ENCODE assay signal across 20 mouse cellular contexts in the genomic region with DNA sequence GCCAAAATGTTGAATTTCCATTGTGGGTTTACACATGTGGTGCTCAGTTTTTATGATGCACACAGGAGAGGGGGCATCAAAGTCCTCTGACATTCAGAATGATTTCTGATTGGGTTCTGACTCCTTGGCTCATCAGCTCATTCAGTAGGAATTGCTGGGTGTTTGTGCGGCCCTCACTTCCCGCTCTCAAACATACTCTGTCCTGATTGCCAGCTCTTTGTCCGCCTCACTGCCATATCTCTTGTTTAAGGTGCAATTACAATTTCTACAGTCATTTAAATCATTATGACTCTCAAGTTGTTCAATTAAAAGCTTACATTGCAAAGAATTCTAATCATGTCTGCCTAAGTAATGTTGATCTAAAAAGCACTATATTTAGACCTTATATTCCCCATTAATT.
"Had no signal": no experiment of that assay in that cellular context is flagged by ENCODE, and none has a peak within 500 bp of the region (broad histone marks: within the 10 kb centered on the region; RNA-seq: fewer than 3 reads in every experiment).

No protein-coding gene starts in this region.

- H3K36me3 ChIP-seq: lung, embryonic 15.5 days; midbrain, embryonic 15.5 days; neural tube, embryonic 12.5 days; stomach, embryonic 15.5 days had no signal

- H3K9me3 ChIP-seq: lung, embryonic 15.5 days; megakaryocyte, embryonic 14.5 days; midbrain, embryonic 13.5 days; midbrain, embryonic 15.5 days; neural tube, embryonic 12.5 days; stomach, embryonic 15.5 days had no signal

- DNase-seq: liver, postnatal 0 days; lung, adult 2 months; lung, postnatal 14 days; lung, postnatal 36 days; retina, postnatal 1 day; right cerebral cortex, adult 18-20 months; right cerebral cortex, postnatal 14 days; thymus, adult 18-20 months; thymus, postnatal 14 days; thymus, postnatal 36 days had no signal

- H3K27ac ChIP-seq: lung, embryonic 15.5 days; macrophage; midbrain, embryonic 13.5 days; midbrain, embryonic 15.5 days; neural tube, embryonic 12.5 days; stomach, embryonic 15.5 days; stomach, postnatal 0 days had no signal

- H3K4me3 ChIP-seq: lung, embryonic 15.5 days; megakaryocyte, embryonic 14.5 days; midbrain, embryonic 13.5 days; midbrain, embryonic 15.5 days; neural tube, embryonic 12.5 days; stomach, embryonic 15.5 days had no signal

- H3K27me3 ChIP-seq: lung, embryonic 15.5 days; midbrain, embryonic 13.5 days; midbrain, embryonic 15.5 days; neural tube, embryonic 12.5 days; stomach, embryonic 15.5 days had no signal

- H3K4me1 ChIP-seq: midbrain, embryonic 13.5 days; midbrain, embryonic 15.5 days; stomach, embryonic 15.5 days had no signal

- H3K9ac ChIP-seq: liver, postnatal 0 days; lung, embryonic 15.5 days; midbrain, embryonic 13.5 days; midbrain, embryonic 15.5 days; neural tube, embryonic 12.5 days; stomach, embryonic 15.5 days had no signal

- H3K4me2 ChIP-seq: lung, embryonic 15.5 days; midbrain, embryonic 11.5 days; midbrain, embryonic 13.5 days; midbrain, embryonic 15.5 days; neural tube, embryonic 12.5 days; stomach, embryonic 15.5 days had no signal

- ATAC-seq: liver, postnatal 0 days; lung, postnatal 0 days; midbrain, embryonic 13.5 days; midbrain, embryonic 15.5 days had no signal
